Mouse (Mus musculus) heart, adult 2 months (tissue): Measurements from ENCODE around the gene Serpina1e.

Experiments
- CTCF ChIP-seq: fragments of 200-600 bp; IDR thresholded peaks from 2 replicates; pipeline ENCODE4 v1.8.1; 2022; ENCODE audit warnings: antibody characterized with exemption, mild to moderate bottlenecking, moderate library complexity
- EP300 ChIP-seq: fragments of 200-500 bp; IDR thresholded peaks from 2 replicates; pipeline ENCODE4 v1.6.1; 2011; ENCODE audit warnings: low read depth, low read length, control low read depth; ENCODE audit not compliant: insufficient read depth
- POLR2A ChIP-seq: fragments of 200-500 bp; IDR thresholded peaks from 2 replicates; pipeline ENCODE4 v1.6.1; 2011; ENCODE audit warnings: mild to moderate bottlenecking, low read depth, low read length, control low read depth; ENCODE audit not compliant: insufficient read depth

DNA sequence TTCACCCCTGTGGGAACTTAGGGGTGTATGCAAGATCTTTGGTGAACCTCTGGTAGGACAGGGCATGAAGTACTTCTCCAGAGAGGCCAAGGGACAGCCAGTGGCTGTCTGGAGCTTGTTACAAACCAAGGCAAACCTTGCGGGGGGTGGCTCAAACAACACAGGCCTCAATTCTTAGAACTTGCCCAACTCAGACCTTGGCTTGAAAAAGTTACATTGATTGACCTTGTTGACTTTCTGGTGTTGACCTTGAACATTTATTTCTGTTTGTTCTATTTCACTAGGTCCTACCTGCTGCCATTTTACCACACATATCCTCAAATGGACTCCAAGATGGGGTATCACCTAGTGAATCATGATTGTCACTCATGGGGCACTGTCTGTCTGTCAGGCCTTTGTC lies 2.9 kb upstream of the Serpina1e start:
- no peak for TF ChIP-seq CTCF
- no peak for TF ChIP-seq POLR2A
- no peak for TF ChIP-seq EP300
